Mouse (Mus musculus): Measurements from ENCODE around the gene Gm17509.
"Not testable (repeated sequence)": the region's sequence is repeated elsewhere in the genome, so short reads cannot be mapped to it uniquely, and the experiment has no call there.

The Gm17509 gene

DNA sequence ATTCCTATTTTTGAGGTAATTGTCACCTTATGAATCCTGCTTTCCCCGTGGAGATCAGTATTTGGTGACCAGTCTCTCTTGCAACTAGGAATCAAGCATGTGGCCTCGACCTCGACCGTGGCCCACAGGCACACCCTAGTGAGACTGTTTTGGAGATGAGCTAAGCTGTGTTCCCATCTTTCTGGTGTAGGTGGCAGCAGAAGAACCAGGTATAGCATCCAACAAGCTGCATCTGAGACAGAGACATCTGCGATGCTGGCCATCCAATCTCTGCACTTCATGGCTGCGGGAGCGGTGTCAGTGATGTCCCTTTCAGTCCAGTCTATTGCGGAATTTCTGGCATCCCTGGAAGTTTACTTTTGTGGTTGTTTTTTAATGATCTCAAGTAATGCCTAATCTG lies 14.8 kb downstream of the Gm17509 start:
- DNase-seq (ENCODE audit: low read depth): no peak

- DNase-seq (ENCODE audit: low read depth): no peak
Observed at GRCm38 (mm10) chr13:117204685-117205084, 16.2 kb downstream of the Gm17509 start.

DNA sequence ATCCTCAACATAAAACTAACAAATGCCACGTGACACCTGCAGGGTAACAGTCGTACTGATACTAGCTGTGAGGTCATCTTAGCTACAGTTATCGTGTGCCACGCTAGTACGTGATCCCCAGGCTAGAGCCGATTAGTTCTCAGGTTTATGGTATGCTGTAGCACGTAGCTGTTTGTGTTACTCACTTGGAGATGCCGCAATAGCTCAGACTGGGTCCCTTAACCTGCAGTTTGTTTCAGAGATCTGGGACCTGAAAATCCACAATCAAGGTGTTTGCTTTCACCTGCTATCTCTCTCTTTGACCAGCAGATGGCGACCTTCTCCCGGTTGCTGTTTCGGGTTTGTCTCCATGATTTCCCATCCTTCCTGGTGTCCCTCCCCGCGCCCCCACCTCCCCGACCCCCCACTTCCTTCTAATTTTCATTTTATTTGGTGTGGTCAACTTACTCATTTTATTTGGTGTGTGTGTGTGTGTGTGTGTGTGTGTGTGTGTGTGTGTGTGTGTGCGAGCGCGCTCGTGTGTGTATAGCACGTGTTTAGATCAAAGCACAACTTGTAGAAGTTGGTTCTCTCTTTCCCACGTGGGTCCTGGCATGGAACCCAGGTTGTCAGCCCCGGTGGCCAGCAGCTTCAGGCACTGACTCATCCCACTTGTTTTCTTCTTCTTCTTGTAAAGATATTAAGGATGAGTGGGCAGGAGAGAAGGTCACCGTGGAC lies 18.0 kb downstream of the Gm17509 start:
- DNase-seq (ENCODE audit: low read depth): no peak

DNA sequence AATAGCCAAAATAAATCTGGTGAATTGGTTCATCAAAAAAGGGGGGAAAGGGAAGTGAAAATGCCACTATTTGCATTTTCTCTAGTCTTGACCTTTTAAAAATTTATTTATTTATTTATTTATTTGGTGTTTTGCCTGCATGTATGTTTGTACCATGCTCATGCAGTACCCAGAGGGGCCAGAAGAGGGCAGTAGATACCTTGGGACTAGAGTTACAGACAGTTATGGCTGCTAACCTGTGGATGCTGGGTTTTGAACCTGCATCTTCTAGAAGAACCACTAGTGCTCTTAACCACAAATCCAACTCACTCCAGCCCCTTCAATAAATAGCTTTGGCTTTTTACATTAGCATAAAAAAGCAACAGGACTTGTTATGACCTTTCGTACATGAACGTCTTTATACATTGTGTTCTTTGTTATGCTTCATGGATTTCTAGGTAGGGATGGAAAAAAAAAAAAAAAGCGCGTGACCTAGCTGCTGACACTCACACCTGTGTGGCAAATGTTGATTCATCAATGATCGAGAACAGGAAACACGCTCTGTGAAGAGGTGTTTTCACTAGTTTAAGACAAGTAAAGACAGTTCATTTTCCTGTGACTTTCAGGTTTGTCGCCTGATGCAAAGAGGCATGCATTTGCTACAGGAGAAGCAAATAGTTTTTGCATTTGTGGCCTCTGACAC lies 22.3 kb downstream of the Gm17509 start:
- peak; percentile 58 for DNase-seq (ENCODE audit: low read depth)

- DNase-seq (ENCODE audit: low read depth): no peak
Observed at GRCm38 (mm10) chr13:117197666-117198065, 23.2 kb downstream of the Gm17509 start.

GRCm38 (mm10) chr13:117195569-117196495 lies 25.0 kb downstream of the Gm17509 start:
- DNase-seq (ENCODE audit: low read depth): no peak

DNA sequence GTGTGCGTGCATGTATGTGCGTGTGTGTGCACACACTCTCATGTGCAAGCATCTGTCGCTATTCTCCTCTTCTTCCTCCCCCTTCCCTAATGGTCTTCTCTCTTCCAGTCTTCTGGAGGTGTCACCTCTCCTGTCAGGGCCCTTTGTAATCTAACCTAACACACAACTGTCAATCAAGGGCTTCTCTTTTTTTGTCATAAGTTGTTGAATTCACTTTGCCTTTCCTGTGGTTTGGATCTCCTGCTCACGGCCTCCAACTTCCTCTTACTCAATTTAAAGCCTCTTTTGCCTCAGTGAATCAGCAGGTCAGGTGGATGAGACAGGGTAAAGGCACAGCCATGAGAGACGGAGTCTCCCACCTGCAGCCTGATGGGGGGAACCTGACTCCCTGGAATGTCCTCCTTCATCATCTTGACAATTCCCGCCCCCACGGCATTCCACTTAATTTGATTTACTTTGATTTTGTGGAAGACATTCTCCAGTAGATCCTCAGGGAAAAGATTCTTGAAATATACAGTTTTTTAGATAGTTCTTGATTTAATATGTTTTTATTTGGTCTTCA lies 27.4 kb downstream of the Gm17509 start:
- DNase-seq (ENCODE audit: low read depth): no peak

- no peak for DNase-seq (ENCODE audit: low read depth)
Observed at GRCm38 (mm10) chr13:117192161-117192560, 28.7 kb downstream of the Gm17509 start.

DNA sequence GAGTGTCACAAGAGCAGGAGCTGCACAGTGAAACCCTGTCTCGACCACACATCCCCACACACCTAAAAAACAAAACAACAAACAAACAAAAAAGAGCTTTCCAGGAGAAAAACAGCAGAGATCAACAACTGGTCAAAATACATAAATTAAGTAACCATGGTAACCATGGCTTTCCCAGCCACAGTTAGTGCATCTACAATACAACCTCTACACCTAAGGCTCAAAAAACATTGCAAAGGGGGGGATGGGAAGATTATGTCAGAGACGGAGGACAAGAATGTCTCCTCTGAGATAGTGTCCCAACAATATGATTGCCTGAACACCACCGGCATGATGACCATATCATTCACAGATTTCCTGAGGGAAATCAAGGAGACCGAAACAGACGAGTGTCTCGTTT lies 35.5 kb downstream of the Gm17509 start:
- no peak for DNase-seq (ENCODE audit: low read depth)

GRCm38 (mm10) chr13:117183288-117183687 lies 37.6 kb downstream of the Gm17509 start:
- DNase-seq (ENCODE audit: low read depth): no peak

- not testable (repeated sequence) for DNase-seq (ENCODE audit: low read depth)
Observed at GRCm38 (mm10) chr13:117180912-117181311, 40.0 kb downstream of the Gm17509 start.

Data from c-Kit-positive CD71-positive TER-119-negative erythroid progenitor cells, embryonic 14.5 days (primary cell).